Mouse (Mus musculus): ENCODE results near the gene Acap1.

DNA sequence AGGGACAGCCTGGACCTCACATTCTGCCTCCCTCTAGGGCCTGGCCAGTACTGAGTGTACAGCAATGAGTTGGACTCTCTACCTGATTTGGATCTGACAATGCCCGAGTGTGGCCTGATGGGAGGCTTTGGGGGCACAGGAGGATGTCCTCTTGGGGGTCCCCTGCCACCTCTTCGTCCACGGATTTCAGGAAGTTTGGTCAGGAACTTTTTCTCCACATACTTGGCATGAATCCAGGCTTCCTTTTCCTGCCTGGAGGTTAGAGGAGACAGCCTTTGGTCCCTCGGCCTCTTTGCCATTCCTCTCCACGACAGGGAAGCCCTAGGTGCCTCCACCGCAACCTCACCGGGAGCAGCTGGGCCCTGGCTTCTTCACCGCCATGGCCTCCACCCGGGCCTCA lies 11.1 kb downstream of the Acap1 start:
- TF ChIP-seq CTCF (IDR thresholded peaks at IDR 0.05; ENCODE audit: low read depth): no peak
- no peak for TF ChIP-seq EP300 (optimal IDR thresholded peaks at IDR 0.05)

Measured in stomach, postnatal 0 days (tissue).